Mouse (Mus musculus): ENCODE measurements around the gene Slc35b4. TPM values are rescaled to one million over a fixed set of nuclear protein-coding genes. Genes with fewer than 3 reads are reported as not detected.
A peak's percentile ranks its signal among the peaks of the same experiment; 100 is the strongest.

Slc35b4 gene
- total RNA-seq, 1 experiment from 2014 or later, result 31.8 TPM

DNA sequence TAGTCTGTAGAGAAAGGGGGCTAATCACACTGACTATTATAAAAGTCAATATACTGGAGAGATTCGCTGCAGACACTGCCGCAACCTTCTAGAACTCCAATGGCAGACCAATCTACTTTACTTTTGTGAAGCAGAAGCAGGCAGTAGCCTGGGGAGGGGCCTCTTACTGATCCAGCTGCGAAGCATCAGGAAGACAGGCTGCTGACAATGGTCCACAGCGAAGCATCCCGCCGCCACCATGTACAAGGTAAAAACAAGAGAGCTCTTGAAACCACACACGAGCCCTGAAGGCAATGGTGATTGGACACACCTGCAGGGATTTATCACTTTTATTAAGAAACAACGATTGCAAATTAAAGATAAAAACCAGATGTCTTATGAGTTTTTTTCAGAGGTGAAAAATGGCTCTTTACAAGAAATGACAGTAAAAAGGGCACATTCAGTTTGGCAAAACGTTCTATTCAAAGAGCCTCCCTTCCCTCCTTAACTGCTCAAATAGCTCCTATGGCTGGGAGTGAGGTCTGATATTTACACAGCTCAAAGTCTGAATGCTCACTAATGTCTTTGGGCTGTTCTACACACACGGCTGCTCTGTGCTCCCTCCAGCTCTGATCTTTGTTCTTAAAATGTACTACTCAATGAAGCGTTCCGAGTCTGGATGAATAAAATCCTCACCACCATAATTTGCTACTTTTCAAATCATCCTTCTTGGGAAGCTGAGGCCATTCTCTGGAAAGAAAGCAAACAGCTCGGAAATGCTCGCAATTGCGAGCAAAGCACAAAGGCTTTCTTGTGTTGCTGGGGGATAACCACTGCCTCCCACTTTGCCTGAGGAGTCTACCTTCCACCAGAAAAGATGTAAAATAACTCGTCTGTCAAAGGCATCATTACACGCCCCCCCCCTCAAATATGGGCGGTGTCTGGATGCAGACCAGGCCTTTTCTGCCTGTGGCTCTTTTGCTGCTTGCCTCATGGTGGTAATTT is 23.6 kb downstream of the Slc35b4 start:
- ATAC-seq (replicated peaks in 1 of 2; ENCODE audit: insufficient read depth in 1 of 2, low FRiP score in 2 of 2, low TSS enrichment in 1 of 2, low read depth in 1 of 2, poor library complexity in 2 of 2, severe bottlenecking in 2 of 2), result no peak

DNA sequence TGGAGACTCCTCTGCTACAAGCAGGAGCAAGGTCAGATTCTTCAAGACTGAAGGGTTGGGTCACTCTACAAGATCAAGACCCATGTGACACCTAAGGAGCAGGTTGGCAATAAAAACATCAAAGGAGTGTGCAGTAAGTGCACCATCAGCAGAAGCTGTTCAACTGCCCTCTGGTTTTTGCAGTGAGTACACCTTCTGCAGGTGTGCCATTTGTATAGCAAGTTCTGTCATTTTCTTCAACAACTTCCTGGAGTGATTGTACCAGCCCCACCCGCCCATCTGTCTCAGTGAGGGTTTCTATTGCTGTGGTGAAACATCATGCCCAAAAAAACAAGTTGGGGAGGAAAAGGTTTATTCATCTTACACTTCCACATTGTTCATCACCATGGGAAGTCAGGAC is 27.1 kb downstream of the Slc35b4 start:
- ATAC-seq (replicated peaks in 1 of 2; ENCODE audit: insufficient read depth in 1 of 2, low FRiP score in 2 of 2, low TSS enrichment in 1 of 2, low read depth in 1 of 2, poor library complexity in 2 of 2, severe bottlenecking in 2 of 2), result no peak

DNA sequence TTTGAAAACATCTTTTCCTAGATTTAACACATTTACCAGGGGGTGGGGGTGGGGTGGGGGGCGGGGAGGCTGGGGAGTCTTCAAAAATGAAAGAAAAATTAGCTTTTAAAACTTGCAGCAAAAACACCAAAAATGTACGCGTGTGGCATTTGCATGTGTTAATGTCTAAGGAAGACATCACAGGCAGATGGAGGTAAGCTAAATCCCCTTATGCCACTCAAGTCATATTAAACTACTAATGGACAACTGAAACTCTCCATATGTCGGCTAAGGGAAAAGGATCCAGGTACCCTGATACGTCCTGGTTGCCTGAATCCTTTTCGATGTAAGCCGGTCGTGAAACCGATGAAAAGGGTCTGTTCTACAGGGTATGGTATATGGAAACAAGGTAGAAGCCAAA is 27.8 kb downstream of the Slc35b4 start:
- no peak for ATAC-seq (replicated peaks in 1 of 2; ENCODE audit: insufficient read depth in 1 of 2, low FRiP score in 2 of 2, low TSS enrichment in 1 of 2, low read depth in 1 of 2, poor library complexity in 2 of 2, severe bottlenecking in 2 of 2)

DNA sequence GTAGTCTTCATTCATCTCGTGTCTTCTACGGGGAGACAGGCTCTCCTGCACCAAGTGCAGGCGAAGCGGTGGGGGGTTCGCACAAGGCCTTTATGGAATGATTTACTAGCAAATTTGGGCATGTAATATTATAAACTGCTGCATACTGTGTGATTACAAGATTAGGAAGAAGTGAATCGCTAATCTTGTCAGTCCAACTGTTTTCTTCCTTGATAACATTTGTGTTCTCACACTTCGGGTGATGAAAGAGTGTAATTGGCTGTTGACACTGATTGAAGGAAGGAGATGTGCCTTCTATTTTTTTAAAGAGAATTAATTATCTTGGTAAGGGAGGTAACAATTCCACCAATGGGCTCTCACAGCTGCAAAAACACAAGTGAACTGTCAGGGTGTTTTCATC is 28.3 kb downstream of the Slc35b4 start:
- ATAC-seq (replicated peaks in 1 of 2; ENCODE audit: insufficient read depth in 1 of 2, low FRiP score in 2 of 2, low TSS enrichment in 1 of 2, low read depth in 1 of 2, poor library complexity in 2 of 2, severe bottlenecking in 2 of 2), result no peak

DNA sequence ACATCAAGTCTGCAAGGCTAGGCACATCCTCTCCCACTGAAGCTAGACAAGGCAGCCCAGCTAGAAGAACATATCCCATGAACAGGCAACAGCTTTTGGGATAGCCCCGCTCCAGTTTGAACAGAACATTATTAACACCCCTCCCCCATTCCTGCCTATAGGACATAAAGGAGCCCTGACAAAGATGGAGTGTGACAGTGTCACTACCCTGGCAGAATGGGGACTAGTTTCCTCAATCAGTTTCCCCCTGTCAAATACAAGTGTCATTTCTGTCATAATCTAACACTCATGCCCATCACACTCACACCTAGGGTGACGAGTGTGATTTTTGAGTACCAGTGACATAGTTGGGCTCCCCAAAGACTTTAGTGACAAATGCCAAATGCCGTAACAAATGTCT is 28.9 kb downstream of the Slc35b4 start:
- ATAC-seq (replicated peaks in 1 of 2; ENCODE audit: insufficient read depth in 1 of 2, low FRiP score in 2 of 2, low TSS enrichment in 1 of 2, low read depth in 1 of 2, poor library complexity in 2 of 2, severe bottlenecking in 2 of 2), result no peak

DNA sequence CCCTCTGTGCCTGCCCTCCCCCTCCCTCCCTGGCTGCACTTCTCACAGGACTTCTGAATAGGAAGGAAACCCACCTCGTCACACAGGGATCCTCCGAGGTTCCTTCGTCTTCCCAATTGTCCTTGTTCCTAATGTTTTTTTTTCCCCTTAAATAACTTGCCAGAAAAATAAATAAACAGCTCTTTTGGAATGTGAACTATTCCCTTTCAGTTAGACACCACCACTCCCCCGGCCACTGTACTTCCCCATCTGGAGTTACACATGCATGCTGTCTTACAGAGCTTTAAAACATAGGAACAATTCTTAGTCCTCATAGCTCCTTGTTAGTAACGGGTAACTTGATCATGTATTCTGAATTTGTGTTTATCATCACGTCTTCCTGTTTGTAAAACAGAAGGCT is 30.9 kb downstream of the Slc35b4 start:
- no peak for ATAC-seq (replicated peaks in 1 of 2; ENCODE audit: insufficient read depth in 1 of 2, low FRiP score in 2 of 2, low TSS enrichment in 1 of 2, low read depth in 1 of 2, poor library complexity in 2 of 2, severe bottlenecking in 2 of 2)

DNA sequence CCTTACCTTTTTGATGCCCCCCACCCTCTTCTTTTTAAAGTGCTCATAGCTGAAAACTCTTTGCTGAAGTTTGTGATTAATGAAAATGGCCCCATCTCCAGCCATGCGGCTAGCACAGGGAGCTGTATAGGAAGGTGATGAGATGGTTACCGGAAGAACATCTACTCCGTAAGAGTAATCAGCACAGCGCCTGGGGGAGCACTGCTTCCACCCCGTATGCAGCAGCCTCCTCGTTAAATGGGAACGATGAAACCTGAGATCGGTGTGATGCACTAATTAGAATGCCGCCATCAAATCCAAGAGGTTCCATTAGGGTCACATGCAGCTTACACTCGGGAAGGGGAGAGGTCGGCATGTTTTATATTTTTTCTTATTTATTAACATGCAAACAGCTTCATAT is 34.0 kb downstream of the Slc35b4 start:
- ATAC-seq (replicated peaks in 1 of 2; ENCODE audit: insufficient read depth in 1 of 2, low FRiP score in 2 of 2, low TSS enrichment in 1 of 2, low read depth in 1 of 2, poor library complexity in 2 of 2, severe bottlenecking in 2 of 2), result no peak

DNA sequence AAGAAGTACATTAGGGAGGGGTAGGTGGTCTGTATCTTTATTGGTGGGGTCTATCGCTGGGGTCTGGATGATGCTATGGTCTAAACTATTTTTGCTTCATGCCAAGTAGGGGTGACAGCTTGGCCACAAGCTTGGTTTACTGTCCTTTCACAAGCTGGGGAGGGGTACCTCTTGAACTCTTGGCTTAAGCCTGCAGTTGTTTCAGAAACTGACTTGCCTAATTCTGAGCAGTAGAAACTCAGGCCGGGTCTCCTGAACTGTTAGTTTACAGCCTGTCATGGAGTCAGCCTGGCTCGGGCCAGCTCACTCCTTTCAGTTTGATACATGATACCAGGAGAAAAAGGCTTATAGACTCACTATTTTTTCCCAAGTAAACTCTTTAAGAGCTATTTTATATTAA is 38.5 kb downstream of the Slc35b4 start:
- no peak for ATAC-seq (replicated peaks in 1 of 2; ENCODE audit: insufficient read depth in 1 of 2, low FRiP score in 2 of 2, low TSS enrichment in 1 of 2, low read depth in 1 of 2, poor library complexity in 2 of 2, severe bottlenecking in 2 of 2)

DNA sequence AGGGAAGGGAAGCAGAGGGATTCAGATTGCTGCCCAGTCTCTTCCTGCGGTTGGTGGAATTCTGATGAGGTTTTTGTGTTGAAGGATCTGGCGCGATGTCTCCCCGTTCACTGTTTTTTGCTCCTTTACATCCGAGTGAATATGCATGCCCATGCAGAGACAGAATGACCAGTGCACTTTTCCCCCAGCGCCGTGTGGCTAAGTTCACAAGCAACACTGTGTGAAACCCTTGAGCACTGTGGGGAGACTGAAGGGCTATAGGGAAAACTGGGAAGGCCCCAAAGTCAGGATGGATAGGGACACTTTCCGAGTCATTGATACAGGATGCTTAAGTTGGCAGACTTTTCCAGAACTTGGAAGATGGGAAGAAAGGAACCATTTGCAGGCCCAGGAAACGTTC is 44.5 kb downstream of the Slc35b4 start:
- no peak for ATAC-seq (replicated peaks in 1 of 2; ENCODE audit: insufficient read depth in 1 of 2, low FRiP score in 2 of 2, low TSS enrichment in 1 of 2, low read depth in 1 of 2, poor library complexity in 2 of 2, severe bottlenecking in 2 of 2)

DNA sequence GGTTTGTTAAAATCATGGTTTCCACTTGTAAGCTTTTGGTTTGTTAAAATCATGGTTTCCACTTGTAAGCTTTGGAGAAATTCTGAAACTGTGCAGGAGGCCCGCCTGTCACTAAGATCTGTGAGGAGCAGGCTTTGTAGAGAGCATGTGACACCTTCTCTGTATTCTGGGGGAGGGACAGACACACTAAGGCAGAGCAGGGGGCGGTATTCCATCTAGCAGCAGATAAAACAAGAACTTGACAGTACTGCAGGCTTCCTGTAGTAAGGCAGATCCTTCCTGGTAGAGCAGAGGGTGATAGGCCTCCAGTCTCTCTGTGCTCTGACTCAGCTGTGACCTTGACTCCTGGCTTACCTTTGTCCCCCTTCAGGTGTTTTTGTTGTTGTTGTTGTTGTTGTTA is 47.6 kb downstream of the Slc35b4 start:
- peak; percentile 72 to 85 for ATAC-seq (replicated peaks in 1 of 2; ENCODE audit: insufficient read depth in 1 of 2, low FRiP score in 2 of 2, low TSS enrichment in 1 of 2, low read depth in 1 of 2, poor library complexity in 2 of 2, severe bottlenecking in 2 of 2)

DNA sequence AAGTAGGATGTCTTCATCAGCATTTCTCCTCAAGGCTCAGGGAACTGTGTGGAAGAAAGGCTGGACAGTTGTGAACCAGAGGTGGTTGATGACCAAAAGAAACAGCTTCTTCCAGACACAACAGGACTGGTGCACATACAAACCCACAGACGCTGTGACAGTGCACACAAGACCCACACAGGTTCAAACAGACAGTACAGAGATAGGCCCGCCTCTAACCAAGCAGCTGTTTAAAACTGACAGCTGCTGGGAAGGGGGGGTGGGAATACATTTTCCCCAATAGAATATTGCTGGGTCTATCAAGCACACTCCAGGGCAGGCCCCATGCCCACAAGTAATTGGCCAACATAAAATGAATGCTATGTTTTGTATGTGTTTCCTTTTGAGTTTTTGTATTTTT is 52.5 kb downstream of the Slc35b4 start:
- no peak for ATAC-seq (replicated peaks in 1 of 2; ENCODE audit: insufficient read depth in 1 of 2, low FRiP score in 2 of 2, low TSS enrichment in 1 of 2, low read depth in 1 of 2, poor library complexity in 2 of 2, severe bottlenecking in 2 of 2)

DNA sequence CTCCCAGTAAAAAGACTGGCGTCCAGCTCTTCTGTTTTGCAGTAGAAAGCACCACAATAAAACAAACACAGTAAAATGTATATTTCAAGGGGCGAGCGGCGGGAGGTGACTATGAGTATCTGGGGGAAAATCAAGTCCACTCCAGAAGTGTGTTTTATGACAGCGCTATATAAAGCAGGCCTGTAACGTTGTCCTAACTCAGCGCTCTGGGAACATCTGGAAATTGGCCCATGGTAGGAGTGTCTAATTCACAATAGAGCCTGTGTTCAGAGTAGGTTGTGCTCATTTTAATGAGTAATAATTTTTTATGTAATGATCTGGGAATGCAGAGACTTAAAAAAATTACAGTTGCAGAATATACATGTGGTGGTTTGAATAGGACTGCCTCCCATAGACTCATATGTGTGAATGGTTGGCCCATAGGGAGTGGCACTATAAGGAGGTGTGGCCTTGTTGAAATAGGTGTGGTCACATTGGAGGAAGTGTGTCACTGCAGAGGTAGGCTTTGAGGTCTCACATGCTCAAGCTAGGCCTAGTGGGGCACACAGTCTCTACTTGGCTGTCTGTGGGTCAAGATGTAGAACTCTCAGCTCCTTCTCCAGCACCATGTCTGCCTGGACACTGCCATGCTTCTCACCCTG is 60.0 kb downstream of the Slc35b4 start:
- no peak for ATAC-seq (replicated peaks in 1 of 2; ENCODE audit: insufficient read depth in 1 of 2, low FRiP score in 2 of 2, low TSS enrichment in 1 of 2, low read depth in 1 of 2, poor library complexity in 2 of 2, severe bottlenecking in 2 of 2)

DNA sequence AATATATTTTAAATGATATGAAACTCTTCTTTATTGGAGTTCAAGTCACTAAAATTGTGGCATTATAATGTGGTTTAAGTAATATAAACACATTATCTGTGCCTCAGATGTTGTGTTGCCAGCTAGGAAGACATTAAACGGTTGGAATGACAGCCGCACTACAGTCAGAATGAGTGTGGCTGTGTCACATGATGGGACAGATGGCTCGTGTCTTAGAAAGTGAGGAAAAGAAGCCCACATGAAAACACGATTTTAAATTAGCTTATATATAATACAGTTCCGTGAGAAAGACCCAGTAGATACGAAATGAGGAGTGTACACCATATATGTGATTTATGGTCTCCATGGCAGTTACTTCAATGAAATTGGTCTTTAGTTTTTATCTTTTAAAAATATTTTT is 65.5 kb downstream of the Slc35b4 start:
- no peak for ATAC-seq (replicated peaks in 1 of 2; ENCODE audit: insufficient read depth in 1 of 2, low FRiP score in 2 of 2, low TSS enrichment in 1 of 2, low read depth in 1 of 2, poor library complexity in 2 of 2, severe bottlenecking in 2 of 2)

DNA sequence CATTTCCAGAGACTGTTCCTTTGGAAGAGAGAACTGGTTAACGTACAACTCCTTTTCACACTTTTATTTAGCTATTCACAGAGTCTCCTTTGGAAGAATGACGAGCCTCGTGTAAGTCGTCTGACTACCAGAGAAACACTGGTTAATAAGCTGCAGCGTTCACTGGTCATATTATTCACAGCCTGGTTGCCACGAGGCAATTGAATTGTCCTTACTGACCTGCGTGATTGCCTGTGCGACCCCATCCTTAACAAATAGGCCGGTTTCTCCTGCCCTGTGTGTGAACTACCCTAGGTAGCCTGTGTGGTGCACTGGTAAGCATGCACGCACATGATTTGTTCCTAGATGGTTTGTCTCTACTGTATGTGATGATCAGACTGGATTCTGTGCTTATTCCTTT is 66.3 kb downstream of the Slc35b4 start:
- ATAC-seq (replicated peaks in 1 of 2; ENCODE audit: insufficient read depth in 1 of 2, low FRiP score in 2 of 2, low TSS enrichment in 1 of 2, low read depth in 1 of 2, poor library complexity in 2 of 2, severe bottlenecking in 2 of 2), result no peak

Other genes starting within 250 kb of the Slc35b4 start
- 0.19 and 2.8 TPM in 2 replicates for gene Lrguk, start 147.7 kb downstream of the Slc35b4 start, total RNA-seq (2017)
- gene Akr1b3, start 140.4 kb upstream of the Slc35b4 start, total RNA-seq (2017), result 101 and 135 TPM in 2 replicates
- gene Akr1b8, start 177.0 kb upstream of the Slc35b4 start, total RNA-seq (2017), result not detected in 2 replicates
- gene Akr1b10, start 207.1 kb upstream of the Slc35b4 start, total RNA-seq (2017), result 40.2 and 53.3 TPM in 2 replicates
- not detected in 2 replicates for gene Akr1b7, start 235.2 kb upstream of the Slc35b4 start, total RNA-seq (2017)

All from hematopoietic stem cell, adult 5-6 weeks (primary cell).